Mouse (Mus musculus): ENCODE results near the gene Rufy2. TPM values are rescaled to one million over a fixed set of nuclear protein-coding genes. Genes with fewer than 3 reads are reported as not detected.

Gene Rufy2
- 10 to 100 TPM; 84.3 to 91.7 TPM for total RNA-seq (2021)

- DNase-seq (ENCODE audit: extremely low spot score in 1 of 2, low spot score in 2 of 2), result peak; percentile 89 to 94
- intact Hi-C loops (cut with DNase I), result loop anchor here (1.0 kb wide), 1 partner anchor 44 kb away; the partner anchor contains the start of genes Hnrnph3 and Pbld2
These were observed at the start of gene Rufy2 for GRCm38 (mm10) chr10:62980039-62980954. Gene Rufy2 (plus strand): TSS chr10:62980223.

- no peak for DNase-seq (ENCODE audit: extremely low spot score in 1 of 2, low spot score in 2 of 2)
- intact Hi-C loops (cut with DNase I), result no loop called here
These were observed 47.6 kb upstream of the Rufy2 start for GRCm38 (mm10) chr10:62932381-62932780.

DNA sequence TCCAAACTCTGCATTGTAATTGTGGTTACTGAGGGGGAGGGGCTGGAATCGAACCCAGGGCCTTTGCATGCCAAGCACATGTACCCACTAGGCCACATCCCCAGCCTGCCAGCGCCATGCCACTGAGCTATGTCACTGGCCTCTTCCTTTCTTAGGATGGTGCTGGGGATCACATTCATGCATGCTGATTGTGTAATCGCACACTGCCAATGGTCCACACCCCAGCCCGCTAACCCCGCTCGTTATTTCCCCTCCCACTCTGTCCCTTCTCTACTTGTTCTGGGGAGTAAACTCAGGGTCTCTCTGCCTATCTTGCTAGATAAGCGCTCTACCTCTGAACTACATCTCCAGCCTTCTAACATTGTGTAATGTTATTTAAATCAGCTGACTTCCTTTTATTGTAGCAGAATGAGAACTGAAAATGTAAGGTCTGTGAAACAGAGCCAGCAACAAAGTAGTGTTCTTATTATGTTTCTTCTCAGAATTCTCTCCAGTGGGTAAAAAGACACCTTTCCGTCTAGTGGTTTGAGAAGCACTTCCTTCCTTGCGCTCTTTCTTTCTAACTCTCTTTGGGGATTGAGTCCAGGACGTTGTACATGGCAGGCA is 34.9 kb upstream of the Rufy2 start:
- intact Hi-C loops (cut with DNase I), result no loop called here
- DNase-seq (ENCODE audit: extremely low spot score in 1 of 2, low spot score in 2 of 2), result no peak

- intact Hi-C loops (cut with DNase I), result no loop called here
- DNase-seq (ENCODE audit: extremely low spot score in 1 of 2, low spot score in 2 of 2), result peak; percentile 49 to 81
These were observed 33.1 kb upstream of the Rufy2 start, which contains the start of gene Dna2 for GRCm38 (mm10) chr10:62946738-62947471. Gene Dna2 (plus strand): TSS chr10:62947026.

DNA sequence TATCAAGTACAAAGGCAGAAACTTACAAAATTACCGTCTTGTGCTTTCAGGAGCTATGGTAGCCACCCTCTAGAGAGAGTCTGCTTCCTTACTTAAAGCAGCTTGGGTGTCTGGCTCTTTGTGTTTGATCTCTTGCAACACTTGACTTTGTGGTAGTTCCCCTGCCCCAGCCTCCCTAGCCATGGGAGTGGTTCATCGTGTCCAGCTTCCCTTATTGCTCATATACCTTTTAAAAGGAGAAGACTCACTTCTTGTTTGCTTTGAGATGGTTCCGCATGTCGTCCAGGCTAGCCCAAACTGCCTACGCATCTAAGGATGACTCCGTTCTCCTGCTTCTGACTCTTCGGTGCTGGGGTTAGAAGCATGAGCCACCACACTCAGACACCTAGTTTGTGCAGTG is 31.5 kb upstream of the Rufy2 start:
- intact Hi-C loops (cut with DNase I), result no loop called here
- no peak for DNase-seq (ENCODE audit: extremely low spot score in 1 of 2, low spot score in 2 of 2)

DNA sequence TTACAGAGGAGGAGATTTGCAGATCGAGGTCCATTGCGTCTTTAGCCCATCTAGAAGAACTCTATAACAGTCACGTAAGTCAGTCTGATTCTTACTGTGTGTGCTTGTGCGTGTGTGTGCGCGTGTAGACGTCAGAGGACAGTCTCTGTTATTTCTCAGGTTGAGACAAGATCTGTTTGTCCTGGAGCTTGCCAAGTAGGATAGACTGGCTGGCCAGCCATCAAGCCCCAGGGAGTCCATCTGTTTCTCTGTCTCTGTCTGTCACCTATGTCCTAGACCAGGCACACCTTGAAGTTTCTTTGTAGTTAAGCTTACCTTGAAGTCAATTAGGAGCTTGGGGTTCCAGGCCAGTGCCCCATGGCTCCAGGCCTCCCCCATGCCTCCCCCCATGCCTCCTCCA is 16.1 kb upstream of the Rufy2 start:
- intact Hi-C loops (cut with DNase I), result no loop called here
- no peak for DNase-seq (ENCODE audit: extremely low spot score in 1 of 2, low spot score in 2 of 2)

- intact Hi-C loops (cut with DNase I), result no loop called here
- DNase-seq (ENCODE audit: extremely low spot score in 1 of 2, low spot score in 2 of 2), result no peak
These were observed 14.2 kb upstream of the Rufy2 start for GRCm38 (mm10) chr10:62965796-62966195.

DNA sequence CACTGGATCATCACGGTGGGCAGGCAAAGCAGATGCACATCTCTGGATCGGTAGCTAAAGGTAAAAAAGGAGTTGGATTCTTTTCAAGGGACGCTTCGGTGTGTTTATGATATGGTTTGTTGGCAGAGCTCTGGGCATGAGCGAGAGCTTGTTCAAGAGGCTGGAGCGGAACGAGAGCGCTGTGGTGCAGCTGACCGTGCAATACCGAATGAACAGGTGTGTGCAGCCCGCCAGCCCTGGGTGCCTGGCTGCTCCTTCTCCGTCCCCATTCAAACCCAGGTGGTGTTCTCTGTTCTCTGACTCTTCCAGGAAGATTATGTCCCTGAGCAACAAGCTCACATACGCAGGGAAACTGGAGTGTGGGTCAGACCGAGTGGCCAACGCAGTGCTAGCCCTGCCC is 13.7 kb upstream of the Rufy2 start:
- intact Hi-C loops (cut with DNase I), result no loop called here
- no peak for DNase-seq (ENCODE audit: extremely low spot score in 1 of 2, low spot score in 2 of 2)

GRCm38 (mm10) chr10:62971821-62972220 is 8.2 kb upstream of the Rufy2 start:
- peak in 1 of 2 experiments; percentile 33 for DNase-seq (ENCODE audit: extremely low spot score in 1 of 2, low spot score in 2 of 2)
- intact Hi-C loops (cut with DNase I), result no loop called here

DNA sequence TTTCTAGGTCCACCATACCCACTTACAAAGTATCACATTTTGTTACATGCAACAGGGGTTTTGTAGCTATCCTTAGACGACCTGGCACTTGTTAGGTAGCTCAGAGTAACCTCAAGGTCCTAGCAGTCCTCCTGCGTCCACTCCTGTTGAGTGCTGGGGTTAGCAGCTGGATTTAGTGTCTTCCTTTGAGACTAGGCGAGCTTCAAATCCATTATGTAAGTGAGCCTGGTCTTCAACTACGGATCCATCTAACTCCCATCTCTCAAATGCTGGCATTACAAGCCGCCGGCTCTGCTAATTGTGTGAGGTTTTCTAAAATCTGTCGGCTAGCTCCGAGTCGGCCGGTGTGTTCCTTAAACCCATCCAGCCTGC is 370 bp upstream of the Rufy2 start:
- DNase-seq (ENCODE audit: extremely low spot score in 1 of 2, low spot score in 2 of 2), result no peak
- intact Hi-C loops (cut with DNase I), result loop anchor here (1.0 kb wide), 1 partner anchor 45 kb away; the partner anchor contains the start of genes Hnrnph3 and Pbld2

GRCm38 (mm10) chr10:62984072-62984471 is 4.0 kb downstream of the Rufy2 start:
- no peak for DNase-seq (ENCODE audit: extremely low spot score in 1 of 2, low spot score in 2 of 2)
- intact Hi-C loops (cut with DNase I), result no loop called here

- intact Hi-C loops (cut with DNase I), result no loop called here
- no peak for DNase-seq (ENCODE audit: extremely low spot score in 1 of 2, low spot score in 2 of 2)
These were observed 4.5 kb downstream of the Rufy2 start for GRCm38 (mm10) chr10:62984495-62984894.

GRCm38 (mm10) chr10:62987341-62987740 is 7.3 kb downstream of the Rufy2 start:
- DNase-seq (ENCODE audit: extremely low spot score in 1 of 2, low spot score in 2 of 2), result no peak
- intact Hi-C loops (cut with DNase I), result no loop called here

DNA sequence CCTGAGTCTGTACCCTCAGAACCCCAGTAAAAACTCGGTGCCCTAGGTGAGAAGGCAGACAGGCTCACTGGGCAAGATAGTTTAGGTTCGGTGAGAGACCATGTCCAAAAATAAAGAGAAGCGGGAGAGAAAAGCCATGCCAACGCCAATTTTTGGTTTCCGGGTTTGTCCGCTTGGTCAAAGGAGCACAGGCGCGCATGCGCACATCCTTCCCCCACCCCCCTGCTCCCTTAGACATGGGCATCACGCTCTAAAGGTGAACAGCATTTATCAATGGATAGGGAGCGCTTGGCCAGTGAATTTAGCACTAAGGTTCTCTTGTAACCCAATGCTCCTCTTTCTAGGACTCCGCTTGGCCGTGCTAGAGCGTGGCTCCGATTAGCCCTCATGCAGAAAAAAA is 10.6 kb downstream of the Rufy2 start:
- DNase-seq (ENCODE audit: extremely low spot score in 1 of 2, low spot score in 2 of 2), result no peak
- intact Hi-C loops (cut with DNase I), result no loop called here

GRCm38 (mm10) chr10:62993991-62994390 is 14.0 kb downstream of the Rufy2 start:
- no peak for DNase-seq (ENCODE audit: extremely low spot score in 1 of 2, low spot score in 2 of 2)
- intact Hi-C loops (cut with DNase I), result no loop called here

- intact Hi-C loops (cut with DNase I), result loop anchor here (10.0 kb wide), 1 partner anchor 324 kb away; no protein-coding TSS in a partner anchor
- peak in 1 of 2 experiments; percentile 17 for DNase-seq (ENCODE audit: extremely low spot score in 1 of 2, low spot score in 2 of 2)
These were observed 20.6 kb downstream of the Rufy2 start for GRCm38 (mm10) chr10:63000584-63000983.

- intact Hi-C loops (cut with DNase I), result loop anchor here (10.0 kb wide), 1 partner anchor 322 kb away; no protein-coding TSS in a partner anchor
- peak in 1 of 2 experiments; percentile 2 for DNase-seq (ENCODE audit: extremely low spot score in 1 of 2, low spot score in 2 of 2)
These were observed 23.2 kb downstream of the Rufy2 start for GRCm38 (mm10) chr10:63003252-63003651.

DNA sequence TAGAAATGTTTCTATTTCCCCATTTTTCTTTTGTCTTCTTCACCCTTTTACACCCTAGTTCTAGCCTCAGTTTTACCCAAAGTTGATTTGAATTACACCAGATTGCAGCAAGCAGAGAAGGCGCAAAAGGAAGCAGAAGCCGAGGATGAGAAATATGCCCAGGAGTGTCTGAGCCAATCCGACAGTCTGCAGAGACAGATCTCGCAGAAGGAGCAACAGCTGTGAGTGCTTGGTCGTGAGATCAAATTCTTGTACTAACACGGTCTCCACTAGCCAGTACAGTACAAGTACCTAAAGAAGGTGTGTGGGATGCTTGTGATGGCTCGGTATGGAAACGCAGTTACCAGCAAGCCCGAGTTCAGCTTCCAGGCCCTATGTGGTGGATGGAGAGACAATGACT is 24.5 kb downstream of the Rufy2 start:
- peak in 1 of 2 experiments; percentile 8 for DNase-seq (ENCODE audit: extremely low spot score in 1 of 2, low spot score in 2 of 2)
- intact Hi-C loops (cut with DNase I), result loop anchor here (10.0 kb wide), 1 partner anchor 320 kb away; no protein-coding TSS in a partner anchor

DNA sequence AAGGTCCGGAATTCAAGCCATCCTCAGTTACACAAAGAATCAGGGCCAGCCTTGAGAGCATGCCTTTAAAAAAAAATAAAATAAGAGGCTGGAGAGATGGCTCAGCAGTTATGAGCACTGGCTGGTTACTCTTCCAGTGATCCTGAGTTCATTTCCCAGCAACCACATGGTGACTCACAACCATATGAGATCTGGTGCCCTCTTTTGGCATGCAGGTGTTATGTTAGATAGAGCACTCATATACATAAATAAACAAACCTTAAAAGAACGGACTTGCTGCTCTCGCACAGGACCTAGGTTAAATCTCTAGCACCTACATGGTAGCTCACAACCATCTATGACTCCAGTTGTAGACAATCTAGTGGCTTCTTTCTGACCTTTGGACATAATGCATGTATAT is 28.2 kb downstream of the Rufy2 start:
- DNase-seq (ENCODE audit: extremely low spot score in 1 of 2, low spot score in 2 of 2), result peak in 1 of 2 experiments; percentile 4
- intact Hi-C loops (cut with DNase I), result loop anchor here (10.0 kb wide), 1 partner anchor 317 kb away; no protein-coding TSS in a partner anchor

Measured in left cerebral cortex, postnatal 10 days (tissue).